Mouse (Mus musculus) liver, embryonic 13.5 days (tissue): Measurements from ENCODE around the gene Tulp4. TPM values are rescaled to one million over a fixed set of nuclear protein-coding genes. Genes with fewer than 3 reads are reported as not detected.

Experiments used
- ATAC-seq: fragments of 200-750 bp; cut with Nextera tagmentation; 2 replicates; pipeline ENCODE4 v1.8.0; 2017; ENCODE audit warnings: low read depth, mild to moderate bottlenecking, moderate number of reproducible peaks, moderate library complexity
- DNase-seq: peaks from one replicate; pipeline ENCODE4 v3.0.0; 2022
- H3K27ac ChIP-seq: fragments of 300-500 bp; sonication (generic); 2 replicates; pipeline ENCODE4 v1.5.1; 2015; ENCODE audit warnings: moderate library complexity, mild to moderate bottlenecking, inconsistent platforms
- H3K27me3 ChIP-seq: fragments of 300-500 bp; sonication (generic); 2 replicates; pipeline ENCODE4 v1.6.1; 2015; ENCODE audit warnings: mild to moderate bottlenecking, inconsistent platforms
- H3K36me3 ChIP-seq: fragments of 300-500 bp; sonication (generic); 2 replicates; pipeline ENCODE4 v1.6.1; 2015; ENCODE audit warnings: mild to moderate bottlenecking, inconsistent platforms
- H3K4me1 ChIP-seq: fragments of 300-500 bp; sonication (generic); replicated peaks from 2 replicates; pipeline ENCODE4 v1.6.1; 2015; ENCODE audit warnings: inconsistent platforms
- H3K4me2 ChIP-seq: fragments of 300-500 bp; sonication (generic); 2 replicates; pipeline ENCODE4 v1.6.1; 2015; ENCODE audit warnings: inconsistent platforms, mild to moderate bottlenecking, moderate library complexity
- H3K4me3 ChIP-seq: fragments of 300-500 bp; sonication (generic); replicated peaks from 2 replicates; pipeline ENCODE4 v1.5.1; 2015; ENCODE audit warnings: mild to moderate bottlenecking, inconsistent platforms
- H3K9ac ChIP-seq: fragments of 300-500 bp; sonication (generic); 2 replicates; pipeline ENCODE4 v1.6.1; 2015; ENCODE audit warnings: mild to moderate bottlenecking, inconsistent platforms
- H3K9me3 ChIP-seq: fragments of 300-500 bp; sonication (generic); replicated peaks from 2 replicates; pipeline ENCODE4 v1.6.1; 2016; ENCODE audit warnings: inconsistent platforms
- WGBS: fragments of 180-500 bp; shearing (Covaris S2); methylation state at CpG from one replicate; pipeline ENCODE4 v1.1.7; 2015; ENCODE audit not compliant: insufficient replicate concordance; 5-methylcytosine and 5-hydroxymethylcytosine counted together
- polyA plus RNA-seq: library from polyadenylated mRNA; unstranded; fragments of >200 nt; fragmentation: Nextera tagmentation; extraction: Ambion mirVana; gene quantifications from 2 replicates; pipeline ENCODE4 v1.2.1, GENCODE M21; 2015

The Tulp4 gene
- polyA plus RNA-seq, 1 experiment from 2014 or later, result 40.1 TPM

DNA sequence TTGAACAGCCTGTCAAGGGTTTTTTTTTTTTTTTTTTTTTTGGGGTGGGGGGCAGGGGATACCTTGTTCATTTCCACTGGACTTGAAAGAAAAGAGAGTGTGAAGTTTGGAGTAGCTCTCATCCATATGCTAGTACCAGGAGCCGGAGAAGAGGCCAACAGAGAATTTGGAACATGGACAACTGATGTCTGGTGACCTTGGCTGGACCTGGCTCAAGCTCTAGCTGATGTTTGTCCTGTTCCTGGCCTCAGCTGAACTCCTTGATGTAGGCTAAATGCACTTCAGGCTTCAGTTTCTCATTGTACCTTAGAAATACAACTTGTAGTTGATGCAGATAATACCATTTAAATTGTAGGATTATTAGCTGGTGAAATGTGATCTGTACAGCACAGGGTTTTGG, 56.5 kb downstream of the Tulp4 start:
- ATAC-seq (no peak), DNase-seq (no peak)
- H3K27me3 ChIP-seq, result no peaks in the 10 kb centered on the region
- H3K4me2 ChIP-seq, result no peak overlapping the region
- no peaks in the 10 kb centered on the region for H3K4me1 ChIP-seq
- no peak overlapping the region for H3K9ac ChIP-seq
- no peak overlapping the region for H3K4me3 ChIP-seq
- H3K9me3 ChIP-seq, result no peaks in the 10 kb centered on the region
- 58% methylated on average over 1 of the region's 1 CpGs for WGBS
- H3K36me3 ChIP-seq, result no peaks in the 10 kb centered on the region
- no peak overlapping the region for H3K27ac ChIP-seq

DNA sequence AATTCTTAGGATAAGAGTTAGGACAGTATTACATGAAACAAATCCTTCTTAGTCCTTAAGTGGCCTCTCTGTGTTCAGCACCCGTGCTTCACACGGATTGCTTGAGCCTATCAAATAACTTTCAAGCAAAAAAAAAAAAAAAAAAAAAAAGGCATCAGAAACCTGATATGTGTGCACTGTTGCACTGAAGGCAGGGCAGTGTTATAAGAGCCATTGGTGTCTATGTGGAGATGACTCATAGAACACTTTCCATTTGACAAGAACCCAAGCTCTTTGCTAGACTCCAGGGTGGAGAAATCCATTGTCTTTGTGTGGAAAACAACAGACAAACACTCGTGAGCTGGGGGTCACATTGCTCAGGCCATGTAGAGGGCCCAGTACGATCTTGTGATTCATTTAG, 58.7 kb downstream of the Tulp4 start:
- Histone ChIP-seq H3K9ac (no peak overlapping the region), H3K4me3 (no peak overlapping the region), H3K9me3 (no peaks in the 10 kb centered on the region), H3K27ac (no peak overlapping the region), H3K4me1 (no peaks in the 10 kb centered on the region), H3K27me3 (no peaks in the 10 kb centered on the region), H3K36me3 (no peaks in the 10 kb centered on the region), H3K4me2 (no peak overlapping the region)
- ATAC-seq (no peak), DNase-seq (no peak)
- 63% methylated on average over 4 of the region's 4 CpGs for WGBS

DNA sequence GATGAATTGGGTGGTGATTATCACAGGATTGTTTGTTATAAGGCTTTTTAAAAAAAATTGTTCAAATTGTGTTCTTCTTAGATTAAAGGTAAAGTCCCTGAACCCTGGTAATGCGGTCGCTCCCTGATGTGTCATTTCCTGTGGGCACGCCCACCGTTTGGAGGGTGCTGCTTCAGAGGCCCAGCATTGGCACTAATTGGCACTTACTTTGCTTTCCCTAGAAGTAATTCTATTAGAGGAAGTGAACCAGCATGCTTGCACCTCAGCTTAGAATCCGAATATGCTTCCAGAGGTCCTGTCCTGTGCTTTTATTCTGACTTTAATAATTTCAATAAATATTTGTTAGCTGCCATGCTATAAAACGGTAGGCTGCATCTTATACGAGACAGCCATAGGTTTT, 66.2 kb downstream of the Tulp4 start:
- Histone ChIP-seq H3K4me1 (peaks cover 10% of the 10 kb centered on the region), H3K27ac (no peak overlapping the region; the same call in 1 of the 2 replicates), H3K4me3 (no peak overlapping the region), H3K4me2 (no peak overlapping the region), H3K36me3 (no peaks in the 10 kb centered on the region), H3K9me3 (no peaks in the 10 kb centered on the region), H3K27me3 (no peaks in the 10 kb centered on the region), H3K9ac (no peak overlapping the region)
- DNase-seq, result no peak
- WGBS, result 31% methylated on average over 7 of the region's 7 CpGs
- ATAC-seq, result no peak

DNA sequence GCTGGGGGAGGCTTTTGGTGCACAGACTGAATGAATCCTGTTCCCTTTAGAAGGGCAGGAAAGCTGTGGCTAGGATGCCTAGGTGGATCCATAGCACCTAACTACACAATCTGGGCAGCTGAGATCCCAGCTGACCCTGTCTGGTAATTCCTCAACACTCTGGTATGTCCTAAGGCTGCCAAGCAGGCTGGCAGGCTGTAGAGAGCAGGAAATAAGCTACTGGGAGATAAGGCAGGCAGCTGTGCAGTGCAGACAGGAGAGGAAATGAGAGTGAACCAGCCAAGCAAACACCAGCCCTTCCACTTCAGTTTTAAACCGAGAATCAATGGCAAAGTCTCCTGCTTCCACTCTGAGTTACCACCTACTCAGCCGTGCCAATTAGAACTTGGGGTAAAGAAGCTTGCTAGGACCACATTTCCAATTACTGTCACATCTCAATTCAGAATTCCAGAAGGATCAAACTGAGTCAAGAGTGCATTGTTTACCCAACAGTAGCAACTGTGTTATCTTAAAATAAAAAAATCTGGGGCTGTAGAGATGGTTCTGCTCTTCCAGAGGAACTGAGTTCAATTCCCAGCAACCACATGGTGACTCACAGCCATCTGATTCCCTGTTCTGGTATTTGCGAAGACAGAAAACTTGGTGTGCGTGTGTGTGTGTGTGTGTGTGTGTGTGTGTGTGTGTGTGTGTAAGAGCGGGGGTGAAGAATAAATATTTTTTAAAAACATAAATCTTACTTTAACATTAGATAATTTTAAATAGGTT, 66.9 kb downstream of the Tulp4 start:
- DNase-seq (peak; percentile 2), ATAC-seq (peak; percentile 60)
- Histone ChIP-seq H3K36me3 (no peaks in the 10 kb centered on the region), H3K27ac (no peak overlapping the region), H3K9me3 (no peaks in the 10 kb centered on the region), H3K27me3 (no peaks in the 10 kb centered on the region), H3K4me3 (no peak overlapping the region), H3K4me1 (peaks cover 10% of the 10 kb centered on the region), H3K9ac (no peak overlapping the region), H3K4me2 (no peak overlapping the region)
- 24% methylated on average over 5 of the region's 5 CpGs for WGBS

DNA sequence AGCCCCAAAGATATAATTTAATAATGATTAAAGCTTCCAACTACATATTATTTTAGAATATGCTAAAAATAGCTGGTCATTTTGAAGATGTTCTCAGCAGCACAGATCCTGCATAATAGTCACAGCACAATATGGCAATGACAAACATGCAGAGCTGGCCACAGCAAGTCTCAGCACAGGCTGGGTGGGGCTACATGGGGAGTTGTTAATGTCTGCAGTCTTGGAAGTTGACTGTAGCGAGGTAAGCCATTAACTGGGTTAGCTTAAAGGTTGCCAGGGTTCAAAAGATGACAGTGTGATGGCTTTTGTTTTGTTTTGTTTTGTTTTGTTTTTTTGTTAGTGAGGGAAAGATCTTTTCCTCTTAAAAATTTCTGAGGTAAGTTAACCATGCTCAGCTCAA, 68.3 kb downstream of the Tulp4 start:
- no peaks in the 10 kb centered on the region for H3K27me3 ChIP-seq
- WGBS, result 46% methylated on average over 1 of the region's 1 CpGs
- H3K4me2 ChIP-seq, result no peak overlapping the region
- H3K4me1 ChIP-seq, result peaks cover 10% of the 10 kb centered on the region
- no peaks in the 10 kb centered on the region for H3K9me3 ChIP-seq
- no peak overlapping the region for H3K9ac ChIP-seq
- no peak overlapping the region for H3K27ac ChIP-seq
- no peak for DNase-seq
- no peak for ATAC-seq
- H3K36me3 ChIP-seq, result no peaks in the 10 kb centered on the region
- H3K4me3 ChIP-seq, result no peak overlapping the region

DNA sequence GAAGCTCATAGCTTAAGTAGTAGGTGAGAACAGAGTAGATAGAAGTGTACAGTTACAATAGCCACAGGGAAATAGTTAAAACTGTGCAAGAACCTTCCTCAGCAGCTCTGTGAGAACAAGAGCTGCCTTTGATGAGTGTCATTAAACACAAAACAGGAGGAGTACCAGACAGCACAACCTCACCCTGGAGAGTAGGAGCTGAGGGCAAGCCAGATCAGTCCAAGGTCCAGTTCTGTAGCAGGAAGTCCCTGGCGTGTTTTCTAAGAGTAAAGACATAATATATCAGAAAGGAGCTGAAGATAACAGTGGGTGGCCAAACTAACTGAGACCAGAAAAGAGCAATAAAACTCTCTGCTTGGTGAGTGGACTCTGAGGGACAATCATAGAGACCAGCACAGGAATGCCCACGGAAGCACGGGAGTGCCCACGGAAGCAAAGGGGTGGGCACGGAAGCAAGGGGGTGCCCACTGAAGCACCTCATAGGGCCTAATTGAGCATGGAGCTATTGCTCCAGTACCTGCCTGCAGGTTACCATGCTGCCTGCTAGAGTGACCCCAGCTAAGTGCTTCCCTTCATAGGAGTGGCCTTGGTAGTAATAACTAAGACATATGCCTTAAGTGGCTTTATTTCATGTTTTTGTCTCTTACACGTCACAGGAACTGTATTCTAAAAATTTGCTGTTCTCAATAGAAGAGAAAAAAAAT, 72.5 kb downstream of the Tulp4 start:
- H3K27me3 ChIP-seq, result no peaks in the 10 kb centered on the region
- ATAC-seq (no peak), DNase-seq (no peak)
- H3K36me3 ChIP-seq, result no peaks in the 10 kb centered on the region
- no peak overlapping the region for H3K27ac ChIP-seq
- no peak overlapping the region for H3K4me3 ChIP-seq
- H3K4me2 ChIP-seq, result no peak overlapping the region
- no peaks in the 10 kb centered on the region for H3K4me1 ChIP-seq
- H3K9ac ChIP-seq, result no peak overlapping the region
- H3K9me3 ChIP-seq, result no peaks in the 10 kb centered on the region
- WGBS, result 71% methylated on average over 6 of the region's 6 CpGs

DNA sequence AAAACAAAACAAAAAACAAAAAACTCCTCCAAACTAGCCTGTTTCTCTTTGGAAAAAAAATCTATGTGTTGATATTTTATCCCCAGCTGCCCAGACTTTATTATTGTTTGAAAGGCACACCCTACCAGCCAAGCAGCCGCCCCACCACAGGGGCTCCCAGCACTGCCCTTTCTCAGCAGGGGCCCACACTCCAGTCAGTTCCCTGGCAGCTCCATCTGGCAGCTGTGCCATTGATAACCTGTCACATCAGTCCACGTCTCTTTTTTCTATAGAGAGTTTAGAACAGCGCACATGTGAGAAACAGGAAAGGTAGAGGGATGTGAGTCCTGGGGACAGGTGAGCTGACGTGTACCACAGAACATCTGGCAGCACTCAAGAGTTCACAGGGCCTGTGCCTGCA, 73.2 kb downstream of the Tulp4 start:
- H3K4me2 ChIP-seq, result no peak overlapping the region
- ATAC-seq (no peak), DNase-seq (no peak)
- no peaks in the 10 kb centered on the region for H3K36me3 ChIP-seq
- no peak overlapping the region for H3K4me3 ChIP-seq
- no peaks in the 10 kb centered on the region for H3K9me3 ChIP-seq
- H3K4me1 ChIP-seq, result no peaks in the 10 kb centered on the region
- H3K27me3 ChIP-seq, result no peaks in the 10 kb centered on the region
- no peak overlapping the region for H3K9ac ChIP-seq
- 58% methylated on average over 4 of the region's 4 CpGs for WGBS
- no peak overlapping the region for H3K27ac ChIP-seq

DNA sequence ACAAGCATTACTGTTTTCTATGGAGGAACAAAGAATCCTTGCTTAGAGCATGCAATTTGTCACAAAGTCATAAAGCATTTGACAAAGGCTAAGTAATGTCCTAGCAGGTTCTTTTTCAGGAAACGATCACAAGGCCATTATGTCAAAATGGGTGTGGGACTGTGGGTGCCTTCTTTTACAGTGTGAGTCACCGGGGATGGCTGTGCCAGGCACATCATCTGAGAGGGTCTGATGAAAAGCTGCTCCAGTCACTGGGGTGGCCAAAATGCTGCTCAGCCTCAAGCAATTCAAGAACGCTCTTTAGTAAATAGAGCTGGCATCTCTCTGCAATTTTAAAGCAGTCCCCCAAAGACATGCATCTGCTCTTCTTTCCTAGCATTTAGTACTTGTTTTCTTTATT, 74.2 kb downstream of the Tulp4 start:
- Histone ChIP-seq H3K4me2 (no peak overlapping the region), H3K27me3 (no peaks in the 10 kb centered on the region), H3K4me3 (no peak overlapping the region), H3K4me1 (no peaks in the 10 kb centered on the region), H3K9me3 (no peaks in the 10 kb centered on the region), H3K9ac (no peak overlapping the region), H3K36me3 (no peaks in the 10 kb centered on the region), H3K27ac (no peak overlapping the region)
- no peak for DNase-seq
- no peak for ATAC-seq
- whole genome bisulfite sequencing, result 64% methylated on average over 3 of the region's 3 CpGs

DNA sequence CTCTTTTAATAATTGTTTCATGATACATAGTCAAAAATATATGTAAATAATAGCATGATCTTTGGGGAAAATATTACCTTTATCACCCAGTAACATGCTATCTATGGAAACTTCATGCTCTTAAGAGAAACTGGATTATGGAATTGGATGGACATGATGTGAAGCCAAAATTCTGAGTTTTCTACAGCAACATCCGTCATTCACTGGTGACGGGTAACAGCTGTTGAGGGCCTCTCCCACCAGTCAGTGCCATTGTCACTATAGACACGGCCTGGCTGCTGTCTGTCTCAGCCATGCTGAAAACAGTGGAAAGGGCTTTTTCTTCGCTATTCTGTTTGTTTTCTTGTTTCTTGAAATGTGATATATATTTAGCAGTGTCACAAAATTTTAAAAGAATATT, 76.5 kb downstream of the Tulp4 start:
- ATAC-seq, result no peak
- no peak overlapping the region for H3K4me2 ChIP-seq
- DNase-seq, result no peak
- no peak overlapping the region for H3K9ac ChIP-seq
- WGBS, result 59% methylated on average over 4 of the region's 4 CpGs
- H3K9me3 ChIP-seq, result no peaks in the 10 kb centered on the region
- H3K27me3 ChIP-seq, result no peaks in the 10 kb centered on the region
- no peaks in the 10 kb centered on the region for H3K4me1 ChIP-seq
- no peaks in the 10 kb centered on the region for H3K36me3 ChIP-seq
- no peak overlapping the region for H3K4me3 ChIP-seq
- H3K27ac ChIP-seq, result no peak overlapping the region

DNA sequence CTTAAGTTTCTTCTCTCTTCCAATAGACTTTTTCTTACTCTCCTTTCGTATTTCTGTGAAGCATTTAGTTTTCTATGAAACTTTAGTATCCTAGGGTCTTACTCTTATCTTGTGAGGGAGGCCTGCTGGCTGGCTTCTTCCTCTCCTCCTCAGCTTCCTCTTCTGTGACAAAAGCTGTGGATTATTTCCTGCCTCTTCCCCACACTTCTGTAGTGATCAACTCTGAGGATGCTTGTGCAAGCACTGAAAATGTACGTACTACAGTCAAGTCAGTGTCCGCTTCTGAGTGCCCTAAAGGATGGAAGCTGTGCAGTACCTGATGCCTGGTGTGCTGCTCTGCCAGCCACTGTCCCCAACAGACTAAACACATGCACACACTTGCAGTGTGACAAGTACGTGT, 80.4 kb downstream of the Tulp4 start:
- H3K36me3 ChIP-seq, result no peaks in the 10 kb centered on the region
- no peak for ATAC-seq
- no peak overlapping the region for H3K4me2 ChIP-seq
- no peak overlapping the region for H3K27ac ChIP-seq
- no peak for DNase-seq
- no peaks in the 10 kb centered on the region for H3K9me3 ChIP-seq
- H3K27me3 ChIP-seq, result no peaks in the 10 kb centered on the region
- no peaks in the 10 kb centered on the region for H3K4me1 ChIP-seq
- H3K4me3 ChIP-seq, result no peak overlapping the region
- 39% methylated on average over 4 of the region's 4 CpGs for WGBS
- no peak overlapping the region for H3K9ac ChIP-seq

DNA sequence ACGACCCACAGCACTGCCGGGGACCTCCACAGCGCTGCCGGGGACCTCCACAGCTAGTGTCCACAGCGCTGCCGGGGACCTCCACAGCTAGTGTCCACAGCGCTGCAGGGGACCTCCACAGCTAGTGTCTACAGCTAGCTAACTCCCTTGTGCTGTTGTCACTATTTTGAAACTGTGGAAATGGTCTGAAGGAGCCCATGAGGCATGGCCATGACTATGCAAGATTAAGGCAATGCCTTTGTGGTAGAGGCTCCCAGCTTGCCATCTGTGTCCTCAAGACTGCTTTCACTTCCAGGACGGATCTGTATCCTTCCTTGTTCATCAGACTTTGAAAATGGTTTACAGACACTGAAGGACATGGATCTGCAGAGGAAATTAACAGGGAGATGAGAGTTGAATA, 80.9 kb downstream of the Tulp4 start:
- H3K27ac ChIP-seq, result no peak overlapping the region
- no peak for ATAC-seq
- no peak overlapping the region for H3K9ac ChIP-seq
- H3K9me3 ChIP-seq, result no peaks in the 10 kb centered on the region
- no peak for DNase-seq
- H3K4me2 ChIP-seq, result no peak overlapping the region
- H3K4me3 ChIP-seq, result no peak overlapping the region
- WGBS, result 71% methylated on average over 8 of the region's 8 CpGs
- H3K27me3 ChIP-seq, result no peaks in the 10 kb centered on the region
- H3K36me3 ChIP-seq, result no peaks in the 10 kb centered on the region
- H3K4me1 ChIP-seq, result no peaks in the 10 kb centered on the region

DNA sequence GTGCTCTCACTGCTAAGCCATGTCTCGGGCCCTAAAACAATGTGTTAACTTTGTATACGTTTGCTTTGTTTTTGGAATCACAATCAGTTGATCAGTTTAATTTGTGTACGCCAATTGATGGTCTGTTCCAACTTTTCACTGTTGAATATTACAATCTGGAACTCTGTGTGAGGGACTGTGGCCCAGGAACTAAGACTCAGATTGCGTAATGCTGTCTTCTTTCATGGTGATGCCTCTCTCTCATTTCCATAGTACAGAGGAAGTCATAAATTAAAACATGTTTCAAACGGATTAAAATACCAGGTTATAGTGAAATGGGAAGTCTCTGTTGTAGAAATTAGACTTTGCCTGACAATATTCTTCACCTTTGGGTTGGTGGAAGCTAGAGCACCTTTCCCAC, 83.0 kb downstream of the Tulp4 start:
- H3K4me1 ChIP-seq, result no peaks in the 10 kb centered on the region
- no peak for ATAC-seq
- WGBS, result 56% methylated on average over 5 of the region's 5 CpGs
- H3K9me3 ChIP-seq, result no peaks in the 10 kb centered on the region
- no peak overlapping the region for H3K4me3 ChIP-seq
- no peak overlapping the region for H3K4me2 ChIP-seq
- H3K9ac ChIP-seq, result no peak overlapping the region
- no peaks in the 10 kb centered on the region for H3K36me3 ChIP-seq
- DNase-seq, result no peak
- H3K27me3 ChIP-seq, result no peaks in the 10 kb centered on the region
- no peak overlapping the region for H3K27ac ChIP-seq
